Mouse (Mus musculus) bone marrow macrophage, adult 2 months (primary cell): ENCODE results near the gene 4930402F06Rik.

Experiments used
- CTCF ChIP-seq: IDR thresholded peaks from 2 replicates; pipeline ENCODE4 v1.5.1; 2012; ENCODE audit warnings: low read depth, mild to moderate bottlenecking, low read length, moderate library complexity
- POLR2A ChIP-seq: IDR thresholded peaks from 2 replicates; pipeline ENCODE4 v1.6.1; 2012; ENCODE audit warnings: mild to moderate bottlenecking, low read depth, low read length, borderline replicate concordance

- no peak for TF ChIP-seq CTCF
- TF ChIP-seq POLR2A: no peak
Measured at GRCm38 (mm10) chr2:35326931-35327330, 70.0 kb downstream of the 4930402F06Rik start.
